Mouse (Mus musculus) intestine, embryonic 16.5 days (tissue): ENCODE results near the gene Nkg7. TPM values are rescaled to one million over a fixed set of nuclear protein-coding genes. Genes with fewer than 3 reads are reported as not detected.

Experiments
- ATAC-seq: fragments of 200-750 bp; cut with Nextera tagmentation; 2 replicates; pipeline ENCODE4 v1.8.0; 2017; ENCODE audit warnings: moderate TSS enrichment, moderate library complexity
- H3K27ac ChIP-seq: fragments of 300-500 bp; sonication (generic); 2 replicates; pipeline ENCODE4 v1.5.1; 2014; ENCODE audit warnings: mild to moderate bottlenecking, low read length
- H3K27me3 ChIP-seq: fragments of 300-500 bp; sonication (generic); replicated peaks from 2 replicates; pipeline ENCODE4 v1.6.1; 2014; ENCODE audit warnings: low read length, control low read depth, mixed read lengths; ENCODE audit not compliant: control insufficient read depth, insufficient read depth
- H3K36me3 ChIP-seq: fragments of 300-500 bp; sonication (generic); 2 replicates; pipeline ENCODE4 v1.6.1; 2014; ENCODE audit warnings: low read length, control low read depth; ENCODE audit not compliant: control insufficient read depth, insufficient read depth
- H3K4me1 ChIP-seq: fragments of 300-500 bp; sonication (generic); 2 replicates; pipeline ENCODE4 v1.6.1; 2014; ENCODE audit warnings: low read length, control low read depth, mixed read lengths; ENCODE audit not compliant: control insufficient read depth, insufficient read depth
- H3K4me2 ChIP-seq: fragments of 300-500 bp; sonication (generic); 2 replicates; pipeline ENCODE4 v1.6.1; 2014; ENCODE audit warnings: low read depth, low read length, control low read depth
- H3K4me3 ChIP-seq: fragments of 300-500 bp; sonication (generic); 2 replicates; pipeline ENCODE4 v1.5.1; 2014; ENCODE audit warnings: mild to moderate bottlenecking, low read length
- H3K9ac ChIP-seq: fragments of 300-500 bp; sonication (generic); 2 replicates; pipeline ENCODE4 v1.6.1; 2014; ENCODE audit warnings: low read depth, low read length
- H3K9me3 ChIP-seq: fragments of 300-500 bp; sonication (generic); 2 replicates; pipeline ENCODE4 v1.6.1; 2016; ENCODE audit warnings: low read length, control low read depth; ENCODE audit not compliant: control insufficient read depth
- WGBS: fragments of 180-500 bp; shearing (Covaris S2); extraction: QIAGEN DNeasy Blood & Tissue Kit; methylation state at CpG from one replicate; pipeline ENCODE4 v1.1.7; 2014; 5-methylcytosine and 5-hydroxymethylcytosine counted together
- polyA plus RNA-seq: library from polyadenylated mRNA; unstranded; fragments of >200 nt; fragmentation: Nextera tagmentation; extraction: Ambion mirVana; gene quantifications from 2 replicates; pipeline ENCODE4 v1.2.1, GENCODE M21; 2015

Nkg7 gene
- polyA plus RNA-seq, 1 experiment from 2014 or later, result 4.3 TPM

GRCm38 (mm10) chr7:43442684-43443083, 5.8 kb downstream of the Nkg7 start:
- Histone ChIP-seq H3K4me1 (peaks cover 18% of the 10 kb centered on the region), H3K27me3 (no peaks in the 10 kb centered on the region), H3K27ac (peak overlapping the region; percentile 100), H3K4me2 (peak overlapping the region; percentile 88), H3K4me3 (peak overlapping the region; percentile 65), H3K36me3 (no peaks in the 10 kb centered on the region), H3K9me3 (no peaks in the 10 kb centered on the region), H3K9ac (peak overlapping the region; percentile 78)
- ATAC-seq, result 0 out of 2 replicates have a peak, but pooled peaks have one; percentile 4
- 6% methylated on average over 9 of the region's 9 CpGs for WGBS

DNA sequence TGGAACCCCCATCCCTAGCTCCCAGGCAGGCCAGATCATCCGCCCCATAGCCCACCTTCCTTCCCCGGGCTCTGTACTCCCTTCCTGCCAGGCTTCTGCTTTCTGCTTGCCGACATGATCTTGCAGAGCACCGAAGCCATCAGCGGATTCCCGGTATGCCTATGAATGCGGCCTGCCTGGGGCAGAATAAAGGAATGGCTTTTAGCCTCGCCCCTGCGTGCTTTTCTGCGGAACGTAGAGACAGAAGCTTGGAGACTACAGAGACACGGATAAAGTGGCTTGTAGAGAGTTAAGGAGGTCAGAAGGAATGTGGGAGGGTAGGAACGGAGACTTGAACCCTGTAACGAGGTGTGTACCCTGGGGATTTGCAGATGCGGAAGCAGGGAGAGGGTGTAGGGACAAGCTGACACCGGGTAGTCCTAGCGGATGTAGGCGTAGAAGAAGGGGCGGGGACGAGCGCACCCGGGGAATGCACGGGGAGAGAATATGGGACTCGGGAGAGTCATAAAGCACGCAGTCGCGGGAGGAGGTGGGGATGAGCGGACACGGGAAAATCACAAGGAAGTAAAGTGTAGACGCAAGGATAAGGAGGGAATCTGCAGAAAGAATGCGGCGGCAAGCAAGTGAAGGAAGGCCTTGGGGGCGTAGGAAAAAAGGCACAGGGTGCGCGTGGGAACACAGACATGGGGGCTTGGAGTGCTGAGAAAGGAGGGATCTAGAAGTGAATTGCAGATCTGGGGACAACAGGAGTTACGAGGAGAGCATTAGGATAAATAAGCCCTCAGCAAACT, 6.4 kb downstream of the Nkg7 start:
- peaks cover 18% of the 10 kb centered on the region for H3K4me1 ChIP-seq
- peak overlapping the region; percentile 65 for H3K4me3 ChIP-seq
- no peaks in the 10 kb centered on the region for H3K27me3 ChIP-seq
- H3K36me3 ChIP-seq, result no peaks in the 10 kb centered on the region
- peak overlapping the region; percentile 100 for H3K27ac ChIP-seq
- H3K9me3 ChIP-seq, result no peaks in the 10 kb centered on the region
- WGBS, result under 1% methylated on average over 36 of the region's 36 CpGs
- H3K4me2 ChIP-seq, result peak overlapping the region; percentile 88
- ATAC-seq, result peak; percentile 95
- H3K9ac ChIP-seq, result peak overlapping the region; percentile 78

- Histone ChIP-seq H3K9ac (peak within 1 kb of the TSS; percentile 78), H3K27me3 (no peaks in the 10 kb centered on the region), H3K27ac (peak within 1 kb of the TSS; percentile 100), H3K4me2 (peak within 1 kb of the TSS; percentile 88), H3K9me3 (no peaks in the 10 kb centered on the region), H3K4me3 (peak within 1 kb of the TSS; percentile 65), H3K36me3 (no peaks in the 10 kb centered on the region), H3K4me1 (peaks cover 18% of the 10 kb centered on the region)
- 0% methylated on average over 27 of the region's 27 CpGs for WGBS
- peak; percentile 98 for ATAC-seq
Observed at GRCm38 (mm10) chr7:43443917-43444293, 7.0 kb downstream of the Nkg7 start, which contains the start of the genes Etfb and Gm45233. Etfb (plus strand) TSS chr7:43444083. Gm45233 (plus strand) TSS chr7:43444128.

DNA sequence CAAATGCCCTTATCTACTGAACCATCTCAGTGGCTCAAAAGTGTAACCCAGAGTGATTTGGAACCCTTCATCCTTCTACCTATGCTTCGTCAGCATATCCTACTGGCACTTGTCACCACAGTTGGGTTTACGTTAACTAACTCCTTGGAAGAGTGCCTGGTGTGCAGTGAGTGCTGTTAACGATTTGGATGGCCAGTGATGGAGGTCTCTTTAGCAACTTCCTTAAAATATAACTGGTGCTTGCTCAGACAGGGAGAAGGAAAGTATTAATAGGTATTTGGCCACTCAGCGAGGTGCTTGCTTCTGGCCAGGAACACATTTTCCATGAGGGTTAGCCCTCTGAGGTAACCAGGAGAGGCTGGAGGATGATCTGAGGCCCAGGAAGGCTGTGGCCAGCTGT, 10.9 kb downstream of the Nkg7 start:
- Histone ChIP-seq H3K27ac (no peak overlapping the region), H3K9me3 (no peaks in the 10 kb centered on the region), H3K9ac (no peak overlapping the region), H3K4me3 (no peak overlapping the region), H3K27me3 (no peaks in the 10 kb centered on the region), H3K4me1 (peaks cover 12% of the 10 kb centered on the region), H3K36me3 (peaks cover 3% of the 10 kb centered on the region; the same call in 1 of the 2 replicates), H3K4me2 (no peak overlapping the region)
- WGBS, result 82% methylated on average over 4 of the region's 4 CpGs
- ATAC-seq, result no peak

DNA sequence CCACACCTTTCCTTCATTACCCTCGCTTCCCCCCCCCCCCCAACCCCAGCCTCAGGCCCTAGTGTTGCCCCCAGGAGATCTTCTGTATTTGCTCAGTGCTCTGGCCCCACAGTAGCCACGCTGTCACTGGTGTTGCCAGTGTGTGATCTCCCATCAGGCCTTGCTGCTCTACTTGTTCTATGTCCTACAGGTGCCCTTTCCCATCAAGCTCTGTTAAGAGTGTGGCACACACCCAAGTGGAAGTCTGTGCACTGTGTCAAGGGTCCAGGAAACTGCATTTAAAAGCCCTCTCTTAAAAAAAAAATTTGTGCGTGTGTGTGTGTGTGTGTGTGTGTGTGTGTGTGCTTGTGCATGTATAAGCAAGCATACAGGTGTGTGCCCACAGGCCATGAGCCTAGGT, 11.4 kb downstream of the Nkg7 start:
- H3K27ac ChIP-seq, result no peak overlapping the region
- peaks cover 8% of the 10 kb centered on the region; the same call in 1 of the 2 replicates for H3K36me3 ChIP-seq
- no peak overlapping the region for H3K4me3 ChIP-seq
- ATAC-seq, result no peak
- no peaks in the 10 kb centered on the region for H3K27me3 ChIP-seq
- no peaks in the 10 kb centered on the region for H3K9me3 ChIP-seq
- WGBS, result 79% methylated on average over 2 of the region's 3 CpGs
- no peak overlapping the region for H3K4me2 ChIP-seq
- H3K9ac ChIP-seq, result no peak overlapping the region
- peaks cover 9% of the 10 kb centered on the region for H3K4me1 ChIP-seq

GRCm38 (mm10) chr7:43449811-43450210, 12.9 kb downstream of the Nkg7 start:
- no peak overlapping the region for H3K9ac ChIP-seq
- peaks cover 3% of the 10 kb centered on the region for H3K4me1 ChIP-seq
- no peaks in the 10 kb centered on the region for H3K9me3 ChIP-seq
- no peak overlapping the region for H3K27ac ChIP-seq
- no peak for ATAC-seq
- H3K4me2 ChIP-seq, result no peak overlapping the region
- H3K27me3 ChIP-seq, result no peaks in the 10 kb centered on the region
- 95% methylated on average over 2 of the region's 2 CpGs for WGBS
- no peak overlapping the region for H3K4me3 ChIP-seq
- H3K36me3 ChIP-seq, result peaks cover 10% of the 10 kb centered on the region; the same call in 1 of the 2 replicates

GRCm38 (mm10) chr7:43451726-43452125, 14.9 kb downstream of the Nkg7 start:
- Histone ChIP-seq H3K27ac (no peak overlapping the region), H3K4me3 (no peak overlapping the region), H3K9ac (no peak overlapping the region), H3K36me3 (peaks cover 13% of the 10 kb centered on the region; the same call in 1 of the 2 replicates), H3K4me2 (no peak overlapping the region), H3K4me1 (no peaks in the 10 kb centered on the region), H3K9me3 (no peaks in the 10 kb centered on the region), H3K27me3 (no peaks in the 10 kb centered on the region)
- WGBS, result 95% methylated on average over 11 of the region's 11 CpGs
- ATAC-seq, result no peak

- WGBS, result 52% methylated on average over 4 of the region's 4 CpGs
- peaks cover 13% of the 10 kb centered on the region; the same call in 1 of the 2 replicates for H3K36me3 ChIP-seq
- ATAC-seq, result no peak
Observed at GRCm38 (mm10) chr7:43452609-43453008, 15.7 kb downstream of the Nkg7 start.

GRCm38 (mm10) chr7:43453599-43454355, 16.9 kb downstream of the Nkg7 start:
- Histone ChIP-seq H3K9ac (no peak overlapping the region), H3K4me2 (no peak overlapping the region), H3K36me3 (peaks cover 17% of the 10 kb centered on the region; the same call in 1 of the 2 replicates), H3K4me1 (no peaks in the 10 kb centered on the region), H3K9me3 (no peaks in the 10 kb centered on the region), H3K4me3 (no peak overlapping the region), H3K27me3 (no peaks in the 10 kb centered on the region), H3K27ac (no peak overlapping the region)
- ATAC-seq, result peak; percentile 34; the same call in 1 of the 2 replicates
- WGBS, result 84% methylated on average over 14 of the region's 14 CpGs

More at GRCm38 (mm10) chr7:43452609-43453008, 15.7 kb downstream of the Nkg7 start:
- Histone ChIP-seq H3K27ac (no peak overlapping the region), H3K9ac (no peak overlapping the region), H3K4me3 (no peak overlapping the region), H3K4me1 (no peaks in the 10 kb centered on the region), H3K4me2 (no peak overlapping the region), H3K9me3 (no peaks in the 10 kb centered on the region), H3K27me3 (no peaks in the 10 kb centered on the region)
